Comparison of ENCODE assay signal across 25 mouse cellular contexts in genomic region chr16:55691069-55691468, GRCm38 (mm10).
DNase-seq lines count a peak whose midpoint lies in the region; ATAC-seq and TF ChIP-seq lines count a peak whose summit lies in the region.
"Had no signal": no experiment of that assay in that cellular context is flagged by ENCODE, and none has a peak within 500 bp of the region (broad histone marks: within the 10 kb centered on the region; RNA-seq: fewer than 3 reads in every experiment).

No protein-coding gene starts in this region.

- no peaks in the 10 kb centered on the region for H3K36me3 ChIP-seq in lung, postnatal 0 days (ENCODE audit: insufficient read depth, low read length)
- no peaks in the 10 kb centered on the region for H3K36me3 ChIP-seq in forebrain, postnatal 0 days (ENCODE audit: insufficient read depth)
- H3K36me3 ChIP-seq: embryonic facial prominence, embryonic 10.5 days; heart, embryonic 12.5 days; hindbrain, embryonic 13.5 days; intestine, embryonic 15.5 days; kidney, embryonic 15.5 days; liver, embryonic 15.5 days; midbrain, embryonic 13.5 days had no signal

- no peak for TF ChIP-seq CTCF in lung, postnatal 0 days (IDR thresholded peaks at IDR 0.05)
- no peak for TF ChIP-seq CTCF in forebrain, postnatal 0 days (IDR thresholded peaks at IDR 0.05; ENCODE audit: low read depth)

- H3K9ac ChIP-seq in lung, postnatal 0 days (replicated peaks; ENCODE audit: low read depth) = no peak overlapping the region
- no peak overlapping the region for H3K9ac ChIP-seq in forebrain, postnatal 0 days
- H3K9ac ChIP-seq: heart, embryonic 12.5 days; hindbrain, embryonic 13.5 days; intestine, embryonic 15.5 days; kidney, embryonic 15.5 days; liver, embryonic 15.5 days; midbrain, embryonic 13.5 days had no signal

- H3K9me3 ChIP-seq in lung, postnatal 0 days (ENCODE audit: low read length) = no peaks in the 10 kb centered on the region
- H3K9me3 ChIP-seq in forebrain, postnatal 0 days (ENCODE audit: low read length) = no peaks in the 10 kb centered on the region
- H3K9me3 ChIP-seq: embryonic facial prominence, embryonic 10.5 days; hindbrain, embryonic 13.5 days; intestine, embryonic 15.5 days; kidney, embryonic 15.5 days; liver, embryonic 15.5 days; midbrain, embryonic 13.5 days had no signal

- no peak overlapping the region for H3K4me2 ChIP-seq in lung, postnatal 0 days (replicated peaks; ENCODE audit: low read depth, low read length)
- no peak overlapping the region for H3K4me2 ChIP-seq in forebrain, postnatal 0 days (ENCODE audit: low read depth)
- H3K4me2 ChIP-seq: heart, embryonic 12.5 days; hindbrain, embryonic 13.5 days; intestine, embryonic 15.5 days; kidney, embryonic 15.5 days; liver, embryonic 15.5 days; midbrain, embryonic 13.5 days had no signal

- peak; percentile 29 for DNase-seq in lung, postnatal 0 days (ENCODE audit: low spot score)
- no peak for DNase-seq in lung, postnatal 10 days
- peak; percentile 39 for DNase-seq in c-Kit-positive CD71-negative TER-119-negative erythroid progenitor cells, embryonic 14.5 days (ENCODE audit: low read depth)
- no peak for DNase-seq in forebrain, postnatal 0 days
- DNase-seq in right cerebral cortex, postnatal 14 days = no peak
- no peak for DNase-seq in cerebellum, adult 8-10 months
- DNase-seq: adrenal gland, postnatal 25 days; cerebellum, adult 2 months; gastrocnemius, adult 2 months; heart, adult 11 months; heart, postnatal 14 days; kidney, postnatal 4 days; layer of hippocampus, adult 9-11 months; right cerebral cortex, postnatal 25 days; thymus, postnatal 14 days had no signal

- H3K4me1 ChIP-seq in lung, postnatal 0 days (ENCODE audit: insufficient read depth, low read depth, low read length) = no peaks in the 10 kb centered on the region
- no peaks in the 10 kb centered on the region for H3K4me1 ChIP-seq in forebrain, postnatal 0 days (ENCODE audit: insufficient read depth)
- H3K4me1 ChIP-seq: embryonic facial prominence, embryonic 10.5 days; heart, embryonic 12.5 days; hindbrain, embryonic 13.5 days; intestine, embryonic 15.5 days; kidney, embryonic 15.5 days; liver, embryonic 15.5 days; midbrain, embryonic 13.5 days had no signal

- H3K27me3 ChIP-seq in lung, postnatal 0 days (replicated peaks; ENCODE audit: insufficient read depth, low read length) = no peaks in the 10 kb centered on the region
- H3K27me3 ChIP-seq in forebrain, postnatal 0 days (ENCODE audit: insufficient read depth, low read length) = no peaks in the 10 kb centered on the region
- H3K27me3 ChIP-seq: heart, embryonic 12.5 days; hindbrain, embryonic 13.5 days; intestine, embryonic 15.5 days; kidney, embryonic 15.5 days; liver, embryonic 15.5 days; midbrain, embryonic 13.5 days had no signal

- ATAC-seq in lung, postnatal 0 days = peak; percentile 30; the same call in 1 of the 2 replicates
- ATAC-seq in megakaryocyte, adult 5-6 weeks (ENCODE audit: poor library complexity, severe bottlenecking) = peak; percentile 100
- ATAC-seq in forebrain, postnatal 0 days = no peak
- ATAC-seq: intestine, embryonic 15.5 days; midbrain, embryonic 13.5 days had no signal

- no peak overlapping the region for H3K4me3 ChIP-seq in lung, postnatal 0 days (ENCODE audit: low read depth, low read length)
- H3K4me3 ChIP-seq in forebrain, postnatal 0 days (ENCODE audit: low read depth, low read length) = no peak overlapping the region
- H3K4me3 ChIP-seq: embryonic facial prominence, embryonic 10.5 days; gastrocnemius, adult 2 months; heart, embryonic 12.5 days; hindbrain, embryonic 13.5 days; intestine, embryonic 15.5 days; kidney, embryonic 15.5 days; liver, embryonic 15.5 days; midbrain, embryonic 13.5 days; myocyte had no signal

- WGBS in lung, postnatal 0 days = 79% methylated on average over 2 of the region's 2 CpGs
- 91% methylated on average over 2 of the region's 2 CpGs for WGBS in forebrain, postnatal 0 days

- H3K27ac ChIP-seq in lung, postnatal 0 days (ENCODE audit: low read length) = no peak overlapping the region
- H3K27ac ChIP-seq in forebrain, postnatal 0 days (ENCODE audit: low read depth, low read length) = no peak overlapping the region
- H3K27ac ChIP-seq: embryonic facial prominence, embryonic 10.5 days; gastrocnemius, adult 2 months; hindbrain, embryonic 13.5 days; intestine, embryonic 15.5 days; kidney, embryonic 15.5 days; liver, embryonic 15.5 days; midbrain, embryonic 13.5 days; stomach, postnatal 0 days had no signal

- TF ChIP-seq EP300 in lung, postnatal 0 days (IDR thresholded peaks at IDR 0.05) = no peak

Comparison
In these comparisons a context has a peak if more than half of its experiments do, and no peak if none do; other contexts are left out.
1. DNase-seq: peak in lung, postnatal 0 days (single experiment) and c-Kit-positive CD71-negative TER-119-negative erythroid progenitor cells, embryonic 14.5 days (single experiment); none in lung, postnatal 10 days (single experiment), forebrain, postnatal 0 days (single experiment), right cerebral cortex, postnatal 14 days (single experiment) and cerebellum, adult 8-10 months (single experiment).